Mouse (Mus musculus) megakaryocyte, embryonic 14.5 days (primary cell): ENCODE measurements around the gene Stard13.

ENCODE experiments used
- FLI1 ChIP-seq: IDR thresholded peaks from 2 replicates; pipeline ENCODE4 v1.6.1; 2012; ENCODE audit warnings: low read length, inconsistent platforms, mixed read lengths
- GATA1 ChIP-seq: IDR thresholded peaks from 3 replicates; pipeline ENCODE4 v1.6.1; 2012; ENCODE audit warnings: mixed read lengths, low read length, inconsistent platforms, borderline replicate concordance

GRCm38 (mm10) chr5:151108291-151108897, 125.2 kb downstream of the Stard13 start:
- TF ChIP-seq GATA1 (no peak), FLI1 (no peak)
